Mouse (Mus musculus) kidney, adult 8-10 months (tissue): ENCODE results near the gene Bckdk.
A peak's percentile ranks its signal among the peaks of the same experiment; 100 is the strongest.
"Not testable (repeated sequence)": the region's sequence is repeated elsewhere in the genome, so short reads cannot be mapped to it uniquely, and the experiment has no call there.

Experiments
- DNase-seq, 2 experiments: peaks; one replicate each; pipeline ENCODE4 v3.0.0; 2022

The Bckdk gene

DNA sequence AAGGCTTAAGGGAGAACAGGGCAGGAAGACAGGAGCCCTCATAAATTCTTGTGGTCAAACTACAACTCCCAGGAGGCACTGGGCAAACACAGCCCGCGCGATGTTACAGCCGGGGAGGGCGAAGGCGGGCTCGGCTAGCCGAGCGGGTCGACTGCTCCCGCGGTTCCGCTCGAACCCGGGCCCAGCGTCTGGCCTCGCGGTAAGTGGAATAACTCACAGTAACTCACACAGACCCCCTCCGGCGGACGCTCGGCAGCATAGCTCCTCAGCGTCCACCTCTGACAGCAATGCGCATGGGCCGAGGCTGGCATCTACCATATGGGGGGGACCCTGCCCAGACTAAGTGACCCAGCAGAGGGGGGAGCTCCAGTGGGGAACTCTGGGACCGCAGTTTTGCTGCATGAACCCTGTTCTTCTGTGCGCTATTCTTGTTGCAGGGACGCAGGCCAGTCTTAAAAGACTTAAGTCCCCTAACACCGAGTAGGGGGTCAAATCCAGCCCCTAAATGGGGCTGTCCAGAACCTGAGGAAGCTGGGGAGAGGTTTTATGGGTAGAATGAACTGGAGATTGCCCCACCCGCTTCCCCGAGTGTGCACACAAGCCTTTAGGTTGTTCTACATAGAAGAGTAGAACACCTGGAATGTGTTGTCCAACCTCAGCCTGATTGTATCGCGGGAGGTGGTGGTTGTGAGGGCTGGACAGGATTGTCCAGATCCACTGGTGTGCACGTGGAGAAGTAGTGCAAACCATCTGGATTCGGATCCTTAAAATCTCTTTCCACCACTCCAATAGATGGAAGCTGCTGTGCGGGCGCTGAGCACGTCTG, at the start of gene Bckdk:
TSS of gene Bckdk (plus strand) at position 112 of the 826 bp plus-strand sequence.
- peak; percentile 68 to 76 for DNase-seq

DNA sequence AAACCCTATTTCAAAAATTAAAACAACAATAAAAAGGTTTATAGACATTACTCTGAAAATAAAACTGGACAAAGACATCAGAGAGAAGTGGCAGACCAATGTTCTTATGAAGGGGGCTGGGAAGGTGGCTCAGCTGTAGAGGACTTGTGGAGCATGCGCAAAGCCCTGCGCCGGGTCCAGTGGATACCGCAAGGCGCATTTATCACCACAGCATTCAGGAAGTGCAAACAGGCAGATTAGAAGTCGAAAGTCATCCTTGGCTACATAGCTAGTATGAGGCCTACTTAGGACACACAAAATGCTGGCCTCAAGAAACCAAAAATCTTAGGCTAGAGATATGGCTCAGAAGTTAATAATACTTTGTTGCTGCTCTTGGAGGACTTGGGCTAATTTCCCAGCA, 45.6 kb upstream of the Bckdk start:
- DNase-seq: no peak

GRCm38 (mm10) chr7:127866434-127866833, 37.4 kb upstream of the Bckdk start:
- no peak for DNase-seq

DNA sequence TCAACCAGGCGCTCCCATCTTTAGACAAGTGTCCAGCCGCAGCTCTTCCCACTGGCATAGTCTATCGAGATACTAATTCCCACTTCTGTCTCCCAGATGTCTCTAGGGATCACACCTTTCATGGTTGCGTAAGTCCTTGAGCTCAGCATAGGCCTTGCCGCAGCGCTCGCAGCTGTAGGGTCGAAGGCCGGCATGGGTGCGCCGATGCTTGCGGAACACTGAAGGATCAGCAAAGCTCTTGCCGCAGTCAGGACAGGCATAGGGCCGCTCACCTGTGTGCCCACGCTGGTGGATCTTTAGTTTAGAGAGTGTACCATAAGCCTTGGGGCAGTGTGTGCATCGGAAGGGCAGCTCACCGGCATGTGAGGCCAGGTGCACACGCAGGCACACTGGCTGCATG, 36.2 kb upstream of the Bckdk start:
- no peak for DNase-seq

DNA sequence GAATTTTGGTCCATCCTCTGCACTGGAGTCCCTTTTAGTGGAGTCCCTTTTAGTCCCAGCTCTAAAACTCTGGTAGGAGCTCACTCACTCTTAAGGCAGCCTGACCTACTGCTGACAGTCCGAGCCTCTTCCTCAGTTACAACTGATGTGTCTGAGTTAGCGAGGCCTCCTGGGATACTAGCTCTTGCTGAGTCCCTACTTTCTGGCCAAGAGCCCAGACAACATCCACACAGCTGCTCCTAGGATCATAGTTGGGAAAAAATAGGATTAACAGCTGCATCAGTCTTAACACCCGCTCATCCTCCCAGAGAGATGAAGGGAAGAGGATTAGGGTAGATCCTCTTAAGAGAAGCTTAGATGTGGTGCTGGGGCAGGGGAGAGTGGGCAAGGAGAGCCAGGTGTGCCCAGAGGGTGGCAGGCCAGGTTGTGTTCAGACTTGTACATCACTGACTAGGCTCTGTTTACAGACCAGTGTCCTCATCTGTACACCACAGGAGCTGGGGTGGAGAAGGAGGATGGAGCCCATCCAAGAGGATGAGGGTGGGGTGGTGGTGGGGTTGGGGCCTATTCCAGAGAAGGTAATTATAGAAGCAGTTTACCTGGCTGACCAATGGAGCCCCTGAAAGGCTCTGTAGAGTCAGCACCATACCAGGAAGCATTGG, 34.6 kb upstream of the Bckdk start:
- DNase-seq: no peak

DNA sequence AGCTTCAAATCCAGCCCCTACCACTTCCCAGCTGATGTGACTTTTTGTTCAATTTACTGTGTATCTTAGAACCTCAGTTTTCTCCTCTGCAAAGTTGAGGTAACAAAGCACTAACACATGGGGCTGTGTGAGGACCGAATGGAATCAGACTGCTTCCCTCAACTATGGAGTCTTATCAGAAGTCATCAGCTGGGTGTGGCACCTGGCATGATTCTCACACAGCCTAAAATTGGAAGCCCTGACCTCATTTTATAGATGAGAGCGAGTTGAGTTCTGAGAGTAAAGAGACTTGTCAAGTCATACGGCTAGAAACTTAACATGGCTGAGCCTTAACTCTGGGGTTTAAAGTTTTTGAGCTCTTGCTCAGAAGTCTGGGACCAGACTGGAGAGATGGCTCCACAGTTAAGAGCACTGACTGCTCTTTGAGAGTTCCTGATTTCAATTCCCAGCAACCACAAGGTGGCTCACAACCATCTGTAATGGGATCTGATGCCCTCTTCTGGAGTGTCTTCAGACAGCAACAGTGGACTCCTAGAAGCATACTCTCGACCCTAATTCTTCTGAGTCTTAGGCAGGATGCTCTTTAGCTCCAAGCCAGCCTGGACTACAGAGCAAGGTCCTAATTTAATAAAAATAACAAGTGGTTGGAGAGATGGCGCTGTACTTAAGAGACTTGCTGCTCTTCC, 33.6 kb upstream of the Bckdk start:
- no peak for DNase-seq

DNA sequence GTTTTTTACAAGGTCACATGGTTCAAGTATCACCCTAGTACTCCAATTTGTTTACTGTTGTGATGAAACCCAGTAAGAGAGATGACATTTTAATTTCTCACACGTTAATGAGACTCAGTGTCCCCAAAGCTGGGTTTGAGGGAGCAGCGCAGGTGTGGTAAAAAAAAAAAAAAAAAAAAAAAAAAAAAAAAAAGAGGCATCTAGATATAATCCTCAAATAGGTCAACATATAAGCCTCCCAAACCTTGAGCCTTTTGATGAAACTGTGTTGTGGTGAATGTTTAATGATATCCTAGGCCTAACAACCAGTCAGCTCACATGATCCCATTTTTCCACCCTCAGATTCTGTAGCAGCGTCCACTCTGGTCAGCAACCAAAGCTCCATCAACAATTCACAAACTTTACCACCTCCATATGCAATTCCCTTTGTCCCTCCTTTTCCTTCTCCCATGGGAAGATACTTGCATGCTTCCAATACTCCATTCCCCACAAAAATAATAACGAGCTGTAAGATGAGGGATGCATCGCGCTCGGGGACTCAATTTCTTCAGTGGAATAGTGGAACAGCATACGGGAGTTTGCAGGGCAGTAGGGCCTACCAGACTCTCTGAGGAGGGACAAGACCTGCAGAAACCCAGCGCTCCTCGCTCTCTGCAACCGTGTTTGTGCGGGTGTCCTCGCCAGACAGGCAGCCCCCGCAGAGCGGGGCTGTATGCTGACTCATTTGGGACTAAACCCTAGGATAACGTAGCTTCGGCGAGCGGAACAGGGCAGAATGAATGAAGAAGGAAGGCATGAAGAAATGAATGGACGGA, 28.9 kb upstream of the Bckdk start:
- no peak for DNase-seq

DNA sequence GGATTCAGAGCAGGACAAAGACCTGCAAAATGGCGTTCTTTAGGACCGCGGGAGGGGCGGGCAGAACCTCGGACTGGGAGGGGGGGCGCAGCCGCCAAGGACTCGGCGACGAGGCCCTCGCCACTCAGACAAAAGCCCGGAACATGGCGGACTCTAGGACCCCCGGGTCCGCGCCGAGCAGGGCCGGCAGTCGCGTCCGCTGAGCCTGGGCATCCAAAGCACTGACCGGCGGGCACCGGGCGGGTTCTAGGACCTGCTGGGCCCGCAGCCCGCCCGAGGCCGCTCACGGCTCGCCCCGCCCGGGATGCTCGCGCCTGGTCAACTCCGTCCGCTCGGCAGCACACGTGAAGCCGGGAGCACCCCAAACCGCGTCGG, 28.3 kb upstream of the Bckdk start:
- peak; percentile 86 for DNase-seq

- peak; percentile 63 to 68 for DNase-seq
Observed at GRCm38 (mm10) chr7:127876041-127876466, 27.8 kb upstream of the Bckdk start, which contains the start of gene Zfp646. Gene Zfp646 (plus strand): TSS chr7:127876221.

DNA sequence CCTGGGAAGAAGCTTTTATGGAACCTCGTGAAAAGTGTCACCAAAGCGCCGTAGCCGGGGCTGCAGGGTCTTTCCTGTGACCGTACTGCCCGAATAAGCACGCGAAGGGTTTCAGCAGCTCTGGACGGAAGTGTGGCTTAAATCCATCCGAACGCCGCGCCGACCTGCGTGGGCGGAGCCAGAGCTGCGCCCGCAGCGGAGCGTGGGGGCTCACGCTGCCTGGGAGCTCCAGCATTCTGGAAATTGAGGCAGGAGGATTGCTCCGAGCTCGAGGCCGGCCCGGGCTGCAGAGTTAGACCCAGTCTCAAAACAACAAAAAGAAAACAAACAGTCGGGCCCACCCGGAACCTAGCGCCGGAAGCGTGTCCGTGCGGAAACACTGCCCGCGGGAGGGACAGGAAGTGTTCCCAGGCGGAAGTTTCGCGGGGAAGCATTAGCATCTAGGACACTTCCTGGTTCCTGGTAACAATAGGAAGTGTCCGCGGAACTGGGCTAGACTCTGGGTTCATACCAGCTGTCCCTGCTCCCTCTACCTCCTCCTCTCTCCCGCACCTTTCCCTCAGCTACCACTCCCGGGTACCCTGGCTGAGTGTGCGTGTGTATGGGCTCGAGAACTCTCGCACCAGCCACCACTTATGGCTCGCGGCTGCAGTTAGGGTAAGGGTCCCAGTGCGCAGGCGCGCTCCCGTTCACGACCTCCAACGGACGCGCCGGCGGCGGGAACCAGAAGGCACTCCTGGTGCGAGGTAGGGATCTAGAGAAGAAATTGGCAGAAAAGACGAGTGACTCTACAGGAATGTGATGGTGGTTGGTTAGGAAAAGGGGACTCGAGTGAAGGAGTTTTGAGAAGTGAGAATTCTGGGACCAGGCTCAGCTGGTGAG, 27.2 kb upstream of the Bckdk start, which contains the start of gene Zfp668:
TSS of gene Zfp668 (minus strand) at position 362 of the 882 bp plus-strand sequence.
- DNase-seq: peak; percentile 86 to 90

- no peak for DNase-seq
Observed at GRCm38 (mm10) chr7:127879301-127879700, 24.6 kb upstream of the Bckdk start.

- DNase-seq: no peak
Observed at GRCm38 (mm10) chr7:127880431-127880830, 23.5 kb upstream of the Bckdk start.

DNA sequence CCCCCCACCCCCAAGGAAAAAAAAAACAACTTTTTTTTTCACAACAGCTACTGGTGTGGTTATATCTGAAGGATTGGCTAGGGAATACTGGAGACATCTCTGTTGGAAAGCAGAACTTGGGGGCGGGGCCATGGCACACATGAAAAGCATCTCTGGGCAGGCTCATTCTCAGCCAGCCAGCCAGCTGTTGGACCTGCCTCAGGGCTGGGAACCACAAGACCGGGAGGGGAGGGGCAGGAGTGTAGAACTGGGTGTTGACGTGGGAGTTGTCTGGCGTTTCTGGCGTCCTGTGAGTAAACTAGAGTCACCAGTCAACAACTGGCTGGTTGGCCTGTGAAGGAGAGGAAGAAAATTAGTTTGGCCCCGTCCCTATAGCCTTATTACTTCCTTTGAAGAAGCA, 17.9 kb upstream of the Bckdk start:
- no peak for DNase-seq

DNA sequence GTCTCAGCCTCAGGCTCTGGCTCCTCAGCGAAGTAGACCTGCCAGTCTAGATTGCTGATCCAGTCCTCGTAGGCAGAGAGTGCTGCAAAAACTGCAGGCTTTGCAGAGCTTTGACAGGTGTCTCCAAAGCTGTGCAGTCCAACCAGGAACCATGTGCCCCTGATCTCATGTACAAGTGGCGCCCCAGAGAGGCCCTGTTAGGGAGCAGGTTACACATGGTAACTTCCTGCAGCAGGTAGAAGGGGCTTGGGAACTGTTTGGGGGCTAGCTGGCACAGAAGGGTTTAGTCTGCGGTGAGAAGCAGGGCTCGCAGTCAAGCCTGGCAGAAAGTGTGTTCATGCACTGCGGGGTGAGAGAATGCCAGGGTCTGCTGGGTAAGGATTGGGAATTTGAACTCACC, 17.3 kb upstream of the Bckdk start:
- no peak for DNase-seq

- no peak for DNase-seq
Observed at GRCm38 (mm10) chr7:127887191-127887590, 16.7 kb upstream of the Bckdk start.

DNA sequence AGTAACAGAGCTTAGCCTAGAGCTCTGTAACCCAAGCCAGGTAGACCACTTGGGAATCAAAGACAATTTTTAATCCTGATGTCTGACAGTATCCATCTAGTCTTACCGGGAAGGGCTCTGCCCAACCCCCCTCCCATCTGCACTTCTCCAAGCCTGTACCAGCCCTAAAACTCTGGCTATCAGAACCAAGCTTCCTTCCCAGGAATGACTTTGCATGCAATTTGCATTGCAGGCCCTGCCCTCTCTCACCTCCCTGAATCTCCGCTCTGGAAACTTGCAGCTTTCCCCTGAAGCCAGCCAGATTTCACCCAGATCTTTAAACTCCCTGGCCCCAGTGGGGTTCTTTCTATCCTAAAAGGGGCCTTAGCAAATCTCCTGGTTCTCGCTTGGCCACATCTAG, 16.1 kb upstream of the Bckdk start:
- no peak for DNase-seq

DNA sequence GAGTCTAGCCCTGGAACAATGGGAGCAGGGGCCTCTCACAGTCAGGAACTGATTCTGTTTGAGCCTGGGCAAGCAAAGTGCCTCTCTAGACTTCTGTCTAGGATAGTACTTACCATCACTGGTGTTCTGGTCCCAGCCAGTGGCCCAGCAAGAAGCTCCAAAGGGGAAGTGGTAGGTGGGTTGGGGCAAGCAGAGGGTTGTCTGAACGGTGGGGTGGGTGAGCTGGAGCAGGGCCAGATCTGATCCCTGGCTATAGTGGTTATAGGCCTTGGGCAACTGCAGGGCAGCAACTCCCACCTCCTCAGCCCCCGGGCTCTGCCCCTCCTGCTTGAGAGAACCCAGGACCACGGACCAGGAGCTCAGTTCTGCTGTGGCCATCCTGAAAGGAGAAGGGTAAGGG, 15.1 kb upstream of the Bckdk start:
- no peak for DNase-seq

DNA sequence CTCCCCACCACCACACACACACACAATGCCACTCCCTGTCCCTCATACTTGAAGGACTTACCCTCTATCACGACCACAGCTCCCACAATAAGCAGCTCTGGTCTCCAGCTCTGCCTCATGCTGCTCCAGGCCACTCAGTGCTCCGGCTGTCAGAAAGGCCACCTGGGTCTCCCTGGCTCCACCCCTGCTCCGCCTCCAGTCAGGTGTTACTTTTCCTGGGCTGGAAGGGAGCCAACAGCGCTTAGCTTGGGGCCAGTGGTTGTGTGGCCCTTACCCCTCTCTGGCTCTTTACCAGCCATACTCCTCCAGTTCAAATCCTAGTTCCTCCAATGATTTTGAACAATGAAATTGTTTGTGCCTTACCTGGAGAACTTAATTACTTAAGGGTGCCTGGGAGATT, 13.1 kb upstream of the Bckdk start, which contains the start of gene Prss53:
TSS of gene Prss53 (minus strand) at position 173 of the 400 bp plus-strand sequence.
- DNase-seq: peak; percentile 80 to 81

- DNase-seq: peak in 1 of 2 experiments; percentile 52
Observed at GRCm38 (mm10) chr7:127894480-127894879, 9.4 kb upstream of the Bckdk start.

GRCm38 (mm10) chr7:127895442-127895841, 8.4 kb upstream of the Bckdk start, which contains the start of the genes Gm21974 and Vkorc1:
Gene Gm21974 (minus strand): TSS chr7:127895454.
Gene Vkorc1 (minus strand): TSS chr7:127895617.
- peak; percentile 99 for DNase-seq

GRCm38 (mm10) chr7:127895891-127896290, 8.0 kb upstream of the Bckdk start:
- DNase-seq: not testable (repeated sequence)
